In the genomic region with DNA sequence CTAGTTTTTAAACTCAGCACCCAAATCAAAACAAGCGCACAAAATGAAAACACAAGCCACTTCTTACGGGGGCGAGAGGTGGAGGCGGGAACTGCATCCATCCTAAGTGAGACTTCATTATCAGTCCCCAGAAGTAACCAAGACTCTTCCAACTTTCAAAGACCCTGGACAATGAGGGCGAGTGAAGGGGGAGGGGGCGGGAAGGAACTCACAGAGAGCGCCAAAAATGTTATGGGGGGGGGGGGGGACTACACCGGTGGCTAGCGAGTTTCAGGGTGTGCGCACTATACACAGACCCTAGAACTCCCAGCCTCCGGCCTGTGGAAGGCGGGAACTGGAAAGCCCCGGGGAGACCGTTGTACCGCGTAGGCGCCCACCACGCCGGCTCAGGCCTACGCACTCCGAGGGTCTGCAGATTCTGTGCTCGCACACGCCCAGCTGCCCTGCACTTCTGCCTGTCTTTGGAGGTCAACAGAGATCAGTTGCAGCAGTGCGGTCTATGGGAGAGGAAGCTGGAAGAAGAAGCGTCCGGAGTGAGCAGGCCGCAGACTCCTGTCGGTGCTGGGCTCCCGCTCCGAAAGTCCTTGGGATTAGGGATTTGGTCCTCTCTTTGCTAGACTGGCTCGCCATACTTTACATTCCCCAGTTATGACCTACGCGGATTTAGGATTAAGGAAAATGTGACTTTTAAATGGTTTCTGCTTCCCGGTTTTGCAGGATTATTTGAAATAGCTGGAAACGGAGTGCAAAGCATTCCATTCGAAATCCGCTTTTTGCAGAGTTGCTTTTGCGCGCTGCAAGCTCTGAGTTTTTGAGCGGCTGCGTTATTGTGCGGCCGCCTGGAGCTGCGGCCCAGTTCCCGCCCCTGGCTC, we compare ENCODE assay signal across 10 mouse cellular contexts. TPM values are rescaled to one million over a fixed set of nuclear protein-coding genes. Genes with fewer than 3 reads are reported as not detected.
DNase-seq lines count a peak whose midpoint lies in the region; ATAC-seq lines count a peak whose summit lies in the region.
"Had no signal": no experiment of that assay in that cellular context is flagged by ENCODE, and none has a peak within 500 bp of the region (broad histone marks: within the 10 kb centered on the region; RNA-seq: fewer than 3 reads in every experiment).

No protein-coding gene starts in this region.

- 0 out of 2 replicates have a peak overlapping the region, but pooled peaks have one; percentile 11 for H3K4me3 ChIP-seq in kidney, embryonic 16.5 days (ENCODE audit: low read length)
- H3K4me3 ChIP-seq in embryonic facial prominence, embryonic 14.5 days (ENCODE audit: low read depth, low read length): peak overlapping the region; percentile 29
- H3K4me3 ChIP-seq in limb, embryonic 15.5 days: peak overlapping the region; percentile 29

- no peak for DNase-seq in kidney, adult 8-10 months
- DNase-seq in R1 (ENCODE audit: low read depth, low spot score): peak; percentile 58
- no peak for DNase-seq in embryonic facial prominence, embryonic 14.5 days (ENCODE audit: low spot score)
- no peak for DNase-seq in left cerebral cortex, adult 18-20 months (ENCODE audit: low spot score in 2 of 2)
- no peak for DNase-seq in B cell, adult 2 months
- no peak for DNase-seq in urinary bladder, postnatal 14 days (ENCODE audit: low spot score)

- H3K9ac ChIP-seq in kidney, embryonic 16.5 days (replicated peaks; ENCODE audit: low read length): no peak overlapping the region
- H3K9ac ChIP-seq in embryonic facial prominence, embryonic 14.5 days (ENCODE audit: low read depth, low read length): no peak overlapping the region; the same call in 1 of the 2 replicates
- no peak overlapping the region for H3K9ac ChIP-seq in limb, embryonic 15.5 days

- H3K9me3 ChIP-seq in kidney, embryonic 16.5 days (ENCODE audit: low read length): peaks cover 3% of the 10 kb centered on the region; the same call in 1 of the 2 replicates
- no peaks in the 10 kb centered on the region for H3K9me3 ChIP-seq in embryonic facial prominence, embryonic 14.5 days (ENCODE audit: control insufficient read depth, low read length)
- H3K9me3 ChIP-seq in limb, embryonic 15.5 days: no peaks in the 10 kb centered on the region

- no peak overlapping the region for H3K27ac ChIP-seq in kidney, embryonic 16.5 days (ENCODE audit: low read length)
- no peak overlapping the region for H3K27ac ChIP-seq in embryonic facial prominence, embryonic 14.5 days (replicated peaks; ENCODE audit: low read depth, low read length)
- H3K27ac ChIP-seq in limb, embryonic 15.5 days: no peak overlapping the region

- no peaks in the 10 kb centered on the region for H3K36me3 ChIP-seq in kidney, embryonic 16.5 days (ENCODE audit: insufficient read depth, low read length)
- no peaks in the 10 kb centered on the region for H3K36me3 ChIP-seq in embryonic facial prominence, embryonic 14.5 days (ENCODE audit: control insufficient read depth, insufficient read depth, low read length)
- no peaks in the 10 kb centered on the region for H3K36me3 ChIP-seq in limb, embryonic 15.5 days

- H3K27me3 ChIP-seq in kidney, embryonic 16.5 days (ENCODE audit: insufficient read depth, low read length): peaks cover 99% of the 10 kb centered on the region
- peaks cover 100% of the 10 kb centered on the region for H3K27me3 ChIP-seq in embryonic facial prominence, embryonic 14.5 days (replicated peaks; ENCODE audit: control insufficient read depth, insufficient read depth, low read length)
- H3K27me3 ChIP-seq in limb, embryonic 15.5 days: peaks cover 97% of the 10 kb centered on the region

- peaks cover 21% of the 10 kb centered on the region for H3K4me1 ChIP-seq in kidney, embryonic 16.5 days (ENCODE audit: insufficient read depth, low read length)
- H3K4me1 ChIP-seq in embryonic facial prominence, embryonic 14.5 days (ENCODE audit: control insufficient read depth, insufficient read depth, low read length): peaks cover 5% of the 10 kb centered on the region; the same call in 1 of the 2 replicates
- peaks cover 46% of the 10 kb centered on the region for H3K4me1 ChIP-seq in limb, embryonic 15.5 days

- under 1% methylated on average over 45 of the region's 45 CpGs for WGBS in kidney, embryonic 16.5 days
- 1% methylated on average over 32 of the region's 45 CpGs for WGBS in embryonic facial prominence, embryonic 14.5 days
- WGBS in limb, embryonic 15.5 days: 2% methylated on average over 45 of the region's 45 CpGs

- no peak for ATAC-seq in kidney, embryonic 16.5 days (ENCODE audit: low FRiP score, low TSS enrichment)
- ATAC-seq in embryonic facial prominence, embryonic 14.5 days (ENCODE audit: low read depth): no peak
- ATAC-seq in limb, embryonic 15.5 days (ENCODE audit: insufficient number of reproducible peaks, low FRiP score, low TSS enrichment, low read depth): no peak

- 0 out of 2 replicates have a peak overlapping the region, but pooled peaks have one; percentile 6 for H3K4me2 ChIP-seq in kidney, embryonic 16.5 days (replicated peaks; ENCODE audit: low read depth, low read length)
- H3K4me2 ChIP-seq in embryonic facial prominence, embryonic 14.5 days (ENCODE audit: low read depth, low read length): peak overlapping the region; percentile 43
- 0 out of 2 replicates have a peak overlapping the region, but pooled peaks have one; percentile 22 for H3K4me2 ChIP-seq in limb, embryonic 15.5 days

RNA-seq across cellular contexts. Expression of gene Nr2e1, which starts 1.5 kb away (rescaled TPM):
- 0.14 TPM in 1 of 2 replicates, not detected in the other for polyA plus RNA-seq in kidney, embryonic 16.5 days (2015; fragmentation: Nextera tagmentation; extraction: Ambion mirVana)
- 1.4 and 1.8 TPM in 2 replicates for polyA plus RNA-seq in embryonic facial prominence, embryonic 14.5 days (2014; fragmentation: Nextera tagmentation; extraction: Ambion mirVana)
- not detected in 2 replicates for polyA plus RNA-seq in limb, embryonic 15.5 days (2015; fragmentation: Nextera tagmentation; extraction: Ambion mirVana)
- 10 to 100 TPM; 13.9 to 14.1 TPM for total RNA-seq in left cerebral cortex, adult 18-20 months (2021)
- total RNA-seq: common myeloid progenitor, adult 5-6 weeks had no signal
- polyA plus RNA-seq: large intestine, adult 2 months had no signal

RNA-seq across cellular contexts. Expression of gene Ostm1, which starts 1.7 kb away (rescaled TPM):
- 18.2 and 18.5 TPM in 2 replicates for polyA plus RNA-seq in kidney, embryonic 16.5 days (2015; fragmentation: Nextera tagmentation; extraction: Ambion mirVana)
- polyA plus RNA-seq in embryonic facial prominence, embryonic 14.5 days (2014; fragmentation: Nextera tagmentation; extraction: Ambion mirVana): 13.0 and 13.8 TPM in 2 replicates
- polyA plus RNA-seq in limb, embryonic 15.5 days (2015; fragmentation: Nextera tagmentation; extraction: Ambion mirVana): 13.0 and 13.5 TPM in 2 replicates
- 10 to 100 TPM; 51.7 to 53.7 TPM for total RNA-seq in left cerebral cortex, adult 18-20 months (2021)
